Mouse (Mus musculus): ENCODE measurements around the gene Cd300ld.
"Not testable (repeated sequence)": the region's sequence is repeated elsewhere in the genome, so short reads cannot be mapped to it uniquely, and the experiment has no call there.

Gene Cd300ld

GRCm38 (mm10) chr11:114989793-114990192, at the start of gene Cd300ld:
TSS of gene Cd300ld (minus strand) at chr11:114989922.
- in situ Hi-C loops (cut with MboI; ENCODE audit: low pct_unique_long_range_greater_than_20kb in 1 of 2, low sequenced_read_pairs in 2 of 2, unreplicated experiment in 1 of 2), result no loop called here

GRCm38 (mm10) chr11:115037669-115038068, 47.9 kb upstream of the Cd300ld start, which contains the start of gene Cd300ld5:
TSS of gene Cd300ld5 (minus strand) at chr11:115037769.
- in situ Hi-C loops (cut with MboI; ENCODE audit: low pct_unique_long_range_greater_than_20kb in 1 of 2, low sequenced_read_pairs in 2 of 2, unreplicated experiment in 1 of 2), result not testable (repeated sequence)

- in situ Hi-C loops (cut with MboI; ENCODE audit: low pct_unique_long_range_greater_than_20kb in 1 of 2, low sequenced_read_pairs in 2 of 2, unreplicated experiment in 1 of 2), result not testable (repeated sequence)
Measured at GRCm38 (mm10) chr11:115026912-115027311, 37.2 kb upstream of the Cd300ld start, which contains the start of gene Cd300ld4. TSS of gene Cd300ld4 (minus strand) at chr11:115027012.

GRCm38 (mm10) chr11:115016093-115016492, 26.4 kb upstream of the Cd300ld start, which contains the start of gene Cd300ld2:
TSS of gene Cd300ld2 (minus strand) at chr11:115016193.
- in situ Hi-C loops (cut with MboI; ENCODE audit: low pct_unique_long_range_greater_than_20kb in 1 of 2, low sequenced_read_pairs in 2 of 2, unreplicated experiment in 1 of 2), result not testable (repeated sequence)

- in situ Hi-C loops (cut with MboI; ENCODE audit: low pct_unique_long_range_greater_than_20kb in 1 of 2, low sequenced_read_pairs in 2 of 2, unreplicated experiment in 1 of 2), result no loop called here
Measured at GRCm38 (mm10) chr11:115004070-115004469, 14.3 kb upstream of the Cd300ld start.

GRCm38 (mm10) chr11:115001474-115002040, 11.8 kb upstream of the Cd300ld start, which contains the start of gene Cd300c2:
TSS of gene Cd300c2 (minus strand) at chr11:115001880.
- in situ Hi-C loops (cut with MboI; ENCODE audit: low pct_unique_long_range_greater_than_20kb in 1 of 2, low sequenced_read_pairs in 2 of 2, unreplicated experiment in 1 of 2), result no loop called here

GRCm38 (mm10) chr11:114981866-114982265, 7.9 kb downstream of the Cd300ld start:
- in situ Hi-C loops (cut with MboI; ENCODE audit: low pct_unique_long_range_greater_than_20kb in 1 of 2, low sequenced_read_pairs in 2 of 2, unreplicated experiment in 1 of 2), result no loop called here

GRCm38 (mm10) chr11:114972726-114973125, 17.0 kb downstream of the Cd300ld start:
- in situ Hi-C loops (cut with MboI; ENCODE audit: low pct_unique_long_range_greater_than_20kb in 1 of 2, low sequenced_read_pairs in 2 of 2, unreplicated experiment in 1 of 2), result no loop called here

GRCm38 (mm10) chr11:114968752-114969207, 20.9 kb downstream of the Cd300ld start, which contains the start of gene Cd300c:
TSS of gene Cd300c (minus strand) at chr11:114969157.
- in situ Hi-C loops (cut with MboI; ENCODE audit: low pct_unique_long_range_greater_than_20kb in 1 of 2, low sequenced_read_pairs in 2 of 2, unreplicated experiment in 1 of 2), result no loop called here

GRCm38 (mm10) chr11:114965182-114965828, 24.4 kb downstream of the Cd300ld start:
- in situ Hi-C loops (cut with MboI; ENCODE audit: low pct_unique_long_range_greater_than_20kb in 1 of 2, low sequenced_read_pairs in 2 of 2, unreplicated experiment in 1 of 2), result no loop called here

GRCm38 (mm10) chr11:114960369-114960768, 29.4 kb downstream of the Cd300ld start:
- in situ Hi-C loops (cut with MboI; ENCODE audit: low pct_unique_long_range_greater_than_20kb in 1 of 2, low sequenced_read_pairs in 2 of 2, unreplicated experiment in 1 of 2), result no loop called here

- in situ Hi-C loops (cut with MboI; ENCODE audit: low pct_unique_long_range_greater_than_20kb in 1 of 2, low sequenced_read_pairs in 2 of 2, unreplicated experiment in 1 of 2), result no loop called here
Measured at GRCm38 (mm10) chr11:114934144-114934543, 55.6 kb downstream of the Cd300ld start, which contains the start of gene Cd300lb. TSS of gene Cd300lb (minus strand) at chr11:114934386.

- in situ Hi-C loops (cut with MboI; ENCODE audit: low pct_unique_long_range_greater_than_20kb in 1 of 2, low sequenced_read_pairs in 2 of 2, unreplicated experiment in 1 of 2), result no loop called here
Measured at GRCm38 (mm10) chr11:114933591-114933990, 56.1 kb downstream of the Cd300ld start.

Measured in mouse embryonic stem cell (cell line).